Mouse (Mus musculus): Measurements from ENCODE around the gene Gm2a. TPM values are rescaled to one million over a fixed set of nuclear protein-coding genes. Genes with fewer than 3 reads are reported as not detected.
"Not testable (repeated sequence)": the region's sequence is repeated elsewhere in the genome, so short reads cannot be mapped to it uniquely, and the experiment has no call there.

The Gm2a gene
- polyA plus RNA-seq, 1 experiment from 2014 or later = 51.9 TPM

DNA sequence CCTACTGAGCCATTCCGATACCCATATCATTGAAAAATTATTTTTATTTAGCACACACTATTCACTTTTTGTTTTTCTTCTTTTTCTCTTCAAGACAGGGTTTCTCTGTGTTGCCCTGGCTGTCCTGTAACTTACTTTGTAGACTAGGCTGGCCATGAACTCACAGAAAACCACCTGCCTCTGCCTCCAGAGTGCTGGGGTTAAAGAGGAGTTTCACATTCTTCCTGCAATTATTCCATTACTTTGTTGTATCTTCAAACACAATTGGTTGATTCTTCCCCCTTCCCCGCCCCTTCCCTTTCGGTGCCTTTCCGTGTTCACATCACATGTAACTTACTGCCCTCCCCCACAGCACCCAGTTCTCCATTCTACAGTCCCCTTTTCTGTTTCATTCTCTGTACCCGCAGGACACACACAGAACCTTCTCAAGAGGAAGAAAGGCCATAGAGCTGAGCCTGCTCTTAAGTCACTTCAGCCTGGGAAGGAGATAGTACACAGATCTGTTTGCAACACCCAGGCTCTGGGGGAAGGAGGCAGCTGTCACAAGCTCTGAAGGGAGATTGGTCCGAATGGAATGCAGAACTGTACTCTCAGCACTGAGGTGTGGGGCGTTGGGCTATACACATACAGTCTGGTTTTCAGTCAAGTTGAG, 15.4 kb downstream of the Gm2a start:
- ATAC-seq (no peak), DNase-seq (ENCODE audit: low read depth, low spot score) (no peak)
- no peak for TF ChIP-seq CTCF (IDR thresholded peaks at IDR 0.05)
- POLR2A ChIA-PET = no interaction called here
- CTCF ChIA-PET = no interaction called here
- in situ Hi-C loops (cut with MboI; ENCODE audit: low pct_unique_long_range_greater_than_20kb) = no loop called here
- H3K27me3 ChIP-seq = no peaks in the 10 kb centered on the region

DNA sequence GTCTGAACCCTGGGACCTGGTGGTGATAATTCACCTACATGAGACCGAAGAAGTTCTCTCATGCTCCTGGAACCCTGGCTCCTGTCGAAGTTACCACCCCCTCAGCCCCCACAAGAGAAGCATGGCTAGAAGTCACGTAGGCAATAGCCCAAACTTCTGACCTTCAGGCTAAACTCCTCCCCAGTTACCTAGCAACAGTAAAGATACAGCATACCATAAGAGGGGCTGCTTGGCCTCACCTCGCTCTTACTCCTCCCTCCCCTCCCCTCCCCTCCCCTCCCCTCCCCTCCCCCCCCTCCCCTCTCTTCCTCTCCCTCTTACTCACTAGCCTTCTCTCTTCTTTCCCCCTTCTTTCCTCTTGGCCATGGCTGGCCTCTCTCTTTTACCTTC, 15.9 kb downstream of the Gm2a start:
- POLR2A ChIA-PET; H3K27me3 ChIP-seq; CTCF ChIA-PET; DNase-seq (ENCODE audit: low read depth, low spot score); ATAC-seq; in situ Hi-C loops (cut with MboI; ENCODE audit: low pct_unique_long_range_greater_than_20kb): not testable (repeated sequence)

DNA sequence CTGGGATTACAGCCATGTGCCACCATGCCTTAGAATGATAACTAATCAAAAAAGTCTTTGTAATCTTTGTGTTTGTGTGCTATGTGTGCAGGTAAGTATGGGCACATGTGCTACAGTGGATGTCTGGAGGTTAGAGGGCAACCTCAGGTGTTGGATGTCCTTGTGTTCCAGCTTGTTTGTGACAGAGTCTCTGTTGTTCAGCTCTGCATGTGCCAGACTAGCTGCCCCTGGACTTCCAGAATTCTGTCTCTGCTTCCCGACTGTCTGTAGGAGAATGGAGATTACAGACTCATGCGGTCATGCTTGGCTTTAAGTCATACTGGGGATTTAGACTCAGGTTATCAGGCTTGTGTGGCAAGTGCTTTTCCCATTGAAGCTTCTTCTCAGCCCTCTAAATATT, 16.4 kb downstream of the Gm2a start:
- no peaks in the 10 kb centered on the region for H3K27me3 ChIP-seq
- in situ Hi-C loops (cut with MboI; ENCODE audit: low pct_unique_long_range_greater_than_20kb) = no loop called here
- no peak for DNase-seq (ENCODE audit: low read depth, low spot score)
- TF ChIP-seq CTCF (IDR thresholded peaks at IDR 0.05) = no peak
- ChIA-PET CTCF (no interaction called here), POLR2A (no interaction called here)
- ATAC-seq = no peak

DNA sequence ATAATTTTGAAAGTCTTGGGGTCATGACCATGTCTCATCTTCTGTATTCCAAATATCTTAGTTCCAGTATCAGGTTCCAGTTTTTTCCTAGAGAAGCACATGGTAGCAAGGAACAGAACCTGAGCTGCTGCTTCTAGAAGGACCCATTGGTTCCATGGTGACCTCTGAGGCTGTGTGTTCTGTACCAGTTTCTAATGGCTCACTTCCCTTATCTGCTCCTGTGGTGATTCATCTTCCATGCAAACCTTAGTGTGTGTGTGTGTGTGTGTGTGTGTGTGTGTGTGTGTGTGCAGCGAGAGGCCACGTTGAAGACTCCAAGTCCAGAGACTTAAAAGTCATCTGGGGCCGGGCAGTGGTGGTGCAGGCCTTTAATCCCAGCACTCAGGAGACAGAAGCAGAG, 18.1 kb downstream of the Gm2a start:
- ChIA-PET CTCF (no interaction called here), POLR2A (no interaction called here)
- in situ Hi-C loops (cut with MboI; ENCODE audit: low pct_unique_long_range_greater_than_20kb) = no loop called here
- no peaks in the 10 kb centered on the region for H3K27me3 ChIP-seq
- DNase-seq (ENCODE audit: low read depth, low spot score) (no peak), ATAC-seq (no peak)
- no peak for TF ChIP-seq CTCF (IDR thresholded peaks at IDR 0.05)

DNA sequence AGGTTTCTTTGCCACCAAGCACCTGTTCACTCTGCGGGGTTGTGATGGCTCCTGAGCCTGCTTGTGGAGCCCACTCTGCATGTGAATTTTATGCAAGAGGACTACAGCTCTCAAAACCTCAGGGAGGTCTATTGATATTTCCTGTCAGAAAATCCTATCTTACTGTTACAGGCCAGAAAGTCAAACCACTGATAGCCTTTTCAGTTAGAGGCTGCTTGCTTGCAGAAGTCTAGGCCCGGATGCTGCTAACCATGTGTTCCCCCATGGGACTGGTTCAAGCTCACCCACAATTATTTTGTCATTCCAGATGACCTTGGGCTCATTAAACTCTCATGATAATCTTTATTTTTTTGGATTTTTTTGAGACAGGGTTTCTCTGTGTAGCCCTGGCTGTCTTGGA, 19.1 kb downstream of the Gm2a start:
- no peak for TF ChIP-seq CTCF (IDR thresholded peaks at IDR 0.05)
- DNase-seq (ENCODE audit: low read depth, low spot score) (no peak), ATAC-seq (no peak)
- H3K27me3 ChIP-seq = no peaks in the 10 kb centered on the region
- CTCF ChIA-PET = no interaction called here
- in situ Hi-C loops (cut with MboI; ENCODE audit: low pct_unique_long_range_greater_than_20kb) = no loop called here
- POLR2A ChIA-PET = no interaction called here

DNA sequence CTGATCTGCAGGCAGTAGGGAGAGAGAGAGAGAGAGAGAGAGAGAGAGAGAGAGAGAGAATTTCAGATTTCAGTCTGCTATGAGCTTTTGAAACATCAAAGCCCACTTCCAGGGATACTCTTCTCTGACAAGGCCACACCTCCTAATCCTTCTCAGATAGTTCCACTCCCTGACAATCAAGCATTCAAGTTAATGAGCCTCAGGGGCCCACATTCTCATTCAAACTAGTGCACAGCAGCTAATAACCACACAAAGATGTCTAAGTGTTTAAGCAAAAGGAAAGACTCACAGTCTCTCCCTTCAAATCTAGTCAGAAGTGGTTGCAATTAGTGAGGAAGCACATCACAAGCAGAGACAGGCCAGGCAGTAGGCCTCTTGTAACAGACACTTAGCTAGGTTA, 22.4 kb downstream of the Gm2a start:
- in situ Hi-C loops (cut with MboI; ENCODE audit: low pct_unique_long_range_greater_than_20kb) = no loop called here
- ATAC-seq (no peak), DNase-seq (ENCODE audit: low read depth, low spot score) (no peak)
- H3K27me3 ChIP-seq = no peaks in the 10 kb centered on the region
- CTCF ChIA-PET = interaction anchor here (0.7 kb wide), 1 partner anchor 12 kb away, joined by 3 read pairs; no protein-coding TSS in a partner anchor
- no peak for TF ChIP-seq CTCF (IDR thresholded peaks at IDR 0.05)
- POLR2A ChIA-PET = interaction anchor here (0.6 kb wide), 1 partner anchor 34 kb away, joined by 4 read pairs; no protein-coding TSS in a partner anchor

DNA sequence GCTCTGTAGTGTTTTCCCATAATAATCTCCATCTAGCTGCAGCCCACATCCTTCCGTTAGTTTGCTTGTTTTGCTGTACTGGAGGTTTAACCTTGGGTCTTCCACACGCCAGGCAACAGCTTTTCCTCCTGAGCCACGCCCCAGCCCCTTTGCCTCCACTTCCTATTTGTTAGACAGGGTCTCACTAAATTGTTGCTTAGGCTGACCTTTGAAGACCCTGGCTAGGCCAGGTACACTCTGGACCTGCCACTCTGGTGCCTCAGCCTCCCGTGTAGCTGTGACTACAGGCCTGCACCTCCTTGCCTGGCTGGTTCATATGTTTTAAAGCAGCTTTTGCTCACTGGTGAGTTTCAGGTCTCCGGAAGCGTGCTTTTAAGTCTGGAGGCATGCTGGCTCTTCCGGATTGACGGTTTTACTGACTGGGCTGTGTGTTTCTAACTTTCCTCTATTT, 22.9 kb downstream of the Gm2a start:
- ATAC-seq (no peak), DNase-seq (ENCODE audit: low read depth, low spot score) (no peak)

DNA sequence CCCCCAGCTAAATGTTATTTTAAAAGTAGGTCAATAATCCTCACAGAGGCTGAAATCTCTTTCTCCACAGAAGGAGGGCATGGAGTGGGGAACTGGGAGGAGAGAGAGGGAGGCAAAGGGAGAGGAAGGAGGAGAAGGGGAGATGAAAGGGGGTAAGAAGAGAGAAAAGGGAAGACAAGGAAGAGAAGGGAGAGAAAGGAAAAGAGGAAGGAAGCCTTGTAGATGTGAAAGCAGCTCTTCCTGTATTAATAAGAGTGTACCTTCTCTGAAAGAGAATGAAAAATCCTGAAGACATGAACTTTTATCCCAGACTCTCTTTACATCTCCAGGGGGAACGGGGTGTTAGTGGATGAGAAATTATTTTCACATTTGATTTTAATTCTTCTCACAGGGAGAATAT, 23.5 kb downstream of the Gm2a start:
- in situ Hi-C loops (cut with MboI; ENCODE audit: low pct_unique_long_range_greater_than_20kb) = no loop called here
- ChIA-PET POLR2A (interaction anchor here (0.9 kb wide), 1 partner anchor 11 kb away, joined by 3 read pairs; no protein-coding TSS in a partner anchor), CTCF (no interaction called here)
- no peak for TF ChIP-seq CTCF (IDR thresholded peaks at IDR 0.05)
- DNase-seq (ENCODE audit: low read depth, low spot score) = no peak
- H3K27me3 ChIP-seq = no peaks in the 10 kb centered on the region
- ATAC-seq = no peak

More for the DNA sequence above, 22.9 kb downstream of the Gm2a start:
- no peaks in the 10 kb centered on the region for H3K27me3 ChIP-seq
- CTCF ChIA-PET = no interaction called here
- TF ChIP-seq CTCF (IDR thresholded peaks at IDR 0.05) = no peak
- POLR2A ChIA-PET = interaction anchor here (0.9 kb wide), 1 partner anchor 11 kb away, joined by 3 read pairs; no protein-coding TSS in a partner anchor
- in situ Hi-C loops (cut with MboI; ENCODE audit: low pct_unique_long_range_greater_than_20kb) = no loop called here

DNA sequence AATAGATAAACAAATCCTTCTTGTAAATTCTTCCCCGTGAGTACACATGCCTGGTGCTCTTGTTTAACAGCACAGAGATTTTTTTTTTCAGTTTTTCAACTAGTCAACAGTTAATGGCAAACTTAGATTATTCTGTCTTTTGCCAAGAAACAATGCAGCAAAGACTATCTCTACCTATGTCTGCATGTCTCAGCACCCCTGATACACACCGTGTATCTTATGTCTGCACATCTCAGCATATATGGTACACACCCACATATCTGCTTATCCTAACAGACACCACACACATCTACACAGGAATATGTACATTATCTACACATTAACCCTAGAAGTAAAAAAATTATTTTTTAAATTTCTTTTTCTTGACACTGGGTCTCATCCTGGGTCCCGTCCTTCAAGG, 28.7 kb downstream of the Gm2a start:
- no peak for DNase-seq (ENCODE audit: low read depth, low spot score)
- ATAC-seq = no peak
- CTCF ChIA-PET = no interaction called here
- POLR2A ChIA-PET = no interaction called here
- H3K27me3 ChIP-seq = no peaks in the 10 kb centered on the region
- TF ChIP-seq CTCF (IDR thresholded peaks at IDR 0.05) = no peak
- in situ Hi-C loops (cut with MboI; ENCODE audit: low pct_unique_long_range_greater_than_20kb) = no loop called here

DNA sequence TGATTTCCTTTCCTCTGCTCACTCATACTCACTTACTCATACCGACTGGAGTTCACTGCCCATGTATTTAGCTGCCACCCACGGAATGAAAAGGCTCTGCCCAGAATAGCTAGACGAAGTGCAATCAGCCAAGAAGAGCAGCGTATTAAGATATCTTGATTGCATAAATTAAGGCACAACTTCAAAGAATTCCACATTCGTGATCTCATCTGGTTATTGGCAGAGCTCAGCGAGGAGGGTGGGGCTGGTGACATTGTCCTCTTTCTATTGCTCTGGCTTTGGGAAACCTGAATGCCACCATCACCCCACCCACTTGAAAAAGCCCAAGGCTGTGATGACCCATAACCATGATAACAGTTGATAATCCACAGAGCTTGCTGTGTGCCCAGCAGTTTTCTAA, 30.0 kb downstream of the Gm2a start:
- ChIA-PET CTCF (interaction anchor here (0.9 kb wide), 1 partner anchor 10 kb away, joined by 3 read pairs; no protein-coding TSS in a partner anchor), POLR2A (no interaction called here)
- in situ Hi-C loops (cut with MboI; ENCODE audit: low pct_unique_long_range_greater_than_20kb) = no loop called here
- DNase-seq (ENCODE audit: low read depth, low spot score) = peak; percentile 73
- TF ChIP-seq CTCF (IDR thresholded peaks at IDR 0.05) = no peak
- peak; percentile 93 for ATAC-seq
- no peaks in the 10 kb centered on the region for H3K27me3 ChIP-seq

DNA sequence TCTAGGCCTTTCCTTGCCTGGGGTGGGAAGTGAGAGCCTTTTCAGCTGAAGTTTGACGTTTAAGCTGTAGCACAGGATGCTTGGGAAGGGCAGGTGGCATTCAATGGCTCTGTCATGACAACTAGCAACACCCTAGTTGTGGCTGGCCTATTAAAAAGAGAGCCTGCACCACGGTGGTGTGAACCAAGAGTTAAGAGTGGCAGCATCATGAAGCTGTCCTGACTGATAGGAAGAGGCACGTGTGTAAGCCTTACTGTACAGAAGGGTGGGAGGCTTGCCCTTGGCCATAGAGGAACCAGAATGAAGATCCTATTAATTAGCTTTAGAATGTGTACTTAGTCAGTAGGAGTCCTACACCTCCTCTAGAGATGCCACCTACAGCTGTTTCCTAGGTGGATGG, 30.5 kb downstream of the Gm2a start:
- ChIA-PET POLR2A (no interaction called here), CTCF (interaction anchor here (0.9 to 2.1 kb wide), 2 partner anchors 10 to 41 kb away, joined by 3 to 5 read pairs; no protein-coding TSS in a partner anchor)
- ATAC-seq = no peak
- no peak for TF ChIP-seq CTCF (IDR thresholded peaks at IDR 0.05)
- no peak for DNase-seq (ENCODE audit: low read depth, low spot score)
- H3K27me3 ChIP-seq = no peaks in the 10 kb centered on the region
- in situ Hi-C loops (cut with MboI; ENCODE audit: low pct_unique_long_range_greater_than_20kb) = no loop called here

Data from Patski (cell line).